22 mouse cellular contexts compared by ENCODE assay signal in genomic region chr15:79023366-79023765, GRCm38 (mm10). TPM values are rescaled to one million over a fixed set of nuclear protein-coding genes. Genes with fewer than 3 reads are reported as not detected.
DNase-seq lines count a peak whose midpoint lies in the region; ATAC-seq and TF ChIP-seq lines count a peak whose summit lies in the region.
"Had no signal": no experiment of that assay in that cellular context is flagged by ENCODE, and none has a peak within 500 bp of the region (broad histone marks: within the 10 kb centered on the region; RNA-seq: fewer than 3 reads in every experiment).

No protein-coding gene starts in this region.

- no peak overlapping the region for H3K27ac ChIP-seq in embryonic facial prominence, embryonic 13.5 days
- H3K27ac ChIP-seq in embryonic facial prominence, embryonic 10.5 days (replicated peaks): no peak overlapping the region
- H3K27ac ChIP-seq in liver, embryonic 11.5 days (ENCODE audit: low read depth, low read length): 0 out of 2 replicates have a peak overlapping the region, but pooled peaks have one; percentile 16
- no peak overlapping the region for H3K27ac ChIP-seq in liver, embryonic 12.5 days
- no peak overlapping the region; the same call in 1 of the 2 replicates for H3K27ac ChIP-seq in intestine, postnatal 0 days (ENCODE audit: low read depth, low read length)
- H3K27ac ChIP-seq: heart, embryonic 13.5 days; hindbrain, embryonic 12.5 days had no signal

- ATAC-seq in embryonic facial prominence, embryonic 13.5 days (ENCODE audit: insufficient number of reproducible peaks, insufficient read depth, low FRiP score, low TSS enrichment, low read depth): no peak
- no peak for ATAC-seq in liver, embryonic 11.5 days (replicated peaks; ENCODE audit: low FRiP score)
- no peak for ATAC-seq in liver, embryonic 12.5 days
- ATAC-seq in intestine, postnatal 0 days: peak; percentile 43
- ATAC-seq: CD4-positive, CD25-positive, alpha-beta regulatory T cell, adult 4 months; forebrain, postnatal 0 days had no signal

- H3K4me2 ChIP-seq in embryonic facial prominence, embryonic 13.5 days: no peak overlapping the region
- H3K4me2 ChIP-seq in liver, embryonic 11.5 days: no peak overlapping the region
- H3K4me2 ChIP-seq in liver, embryonic 12.5 days: no peak overlapping the region
- no peak overlapping the region for H3K4me2 ChIP-seq in intestine, postnatal 0 days (replicated peaks; ENCODE audit: low read depth)
- H3K4me2 ChIP-seq: heart, embryonic 13.5 days; hindbrain, embryonic 12.5 days had no signal

- 0 out of 2 replicates have a peak overlapping the region, but pooled peaks have one; percentile 36 for H3K9ac ChIP-seq in embryonic facial prominence, embryonic 13.5 days
- H3K9ac ChIP-seq in liver, embryonic 11.5 days (ENCODE audit: low read depth, low read length): no peak overlapping the region; the same call in 1 of the 2 replicates
- H3K9ac ChIP-seq in liver, embryonic 12.5 days: no peak overlapping the region
- H3K9ac ChIP-seq in intestine, postnatal 0 days (ENCODE audit: low read depth, low read length): no peak overlapping the region
- H3K9ac ChIP-seq: forebrain, postnatal 0 days; hindbrain, embryonic 12.5 days had no signal

- H3K27me3 ChIP-seq in embryonic facial prominence, embryonic 13.5 days: 0 out of 2 replicates have a peak, but pooled peaks cover 3% of the 10 kb centered on the region
- peaks cover 32% of the 10 kb centered on the region for H3K27me3 ChIP-seq in embryonic facial prominence, embryonic 10.5 days (replicated peaks; ENCODE audit: low read depth, poor library complexity, severe bottlenecking)
- peaks cover 27% of the 10 kb centered on the region for H3K27me3 ChIP-seq in liver, embryonic 11.5 days (replicated peaks; ENCODE audit: control insufficient read depth, insufficient read depth, low read length)
- peaks cover 63% of the 10 kb centered on the region for H3K27me3 ChIP-seq in liver, embryonic 12.5 days (replicated peaks)
- no peaks in the 10 kb centered on the region for H3K27me3 ChIP-seq in intestine, postnatal 0 days (replicated peaks; ENCODE audit: control insufficient read depth, insufficient read depth, low read length)

- no peak overlapping the region for H3K4me3 ChIP-seq in embryonic facial prominence, embryonic 13.5 days
- no peak overlapping the region for H3K4me3 ChIP-seq in embryonic facial prominence, embryonic 10.5 days
- no peak overlapping the region for H3K4me3 ChIP-seq in liver, embryonic 11.5 days (ENCODE audit: low read depth, low read length)
- H3K4me3 ChIP-seq in liver, embryonic 12.5 days: no peak overlapping the region
- H3K4me3 ChIP-seq in intestine, postnatal 0 days (ENCODE audit: low read depth, low read length): no peak overlapping the region
- H3K4me3 ChIP-seq: heart, embryonic 13.5 days; hindbrain, embryonic 12.5 days had no signal

- H3K36me3 ChIP-seq in embryonic facial prominence, embryonic 13.5 days: no peaks in the 10 kb centered on the region
- no peaks in the 10 kb centered on the region for H3K36me3 ChIP-seq in embryonic facial prominence, embryonic 10.5 days (replicated peaks)
- H3K36me3 ChIP-seq in liver, embryonic 11.5 days (ENCODE audit: control insufficient read depth, insufficient read depth, low read length): no peaks in the 10 kb centered on the region
- H3K36me3 ChIP-seq in liver, embryonic 12.5 days: no peaks in the 10 kb centered on the region
- H3K36me3 ChIP-seq in intestine, postnatal 0 days (ENCODE audit: control insufficient read depth, insufficient read depth): no peaks in the 10 kb centered on the region
- H3K36me3 ChIP-seq: G1E; heart, embryonic 13.5 days; hindbrain, embryonic 12.5 days had no signal

- peaks cover 33% of the 10 kb centered on the region for H3K4me1 ChIP-seq in embryonic facial prominence, embryonic 13.5 days
- H3K4me1 ChIP-seq in embryonic facial prominence, embryonic 10.5 days: peaks cover 51% of the 10 kb centered on the region
- H3K4me1 ChIP-seq in liver, embryonic 11.5 days (replicated peaks; ENCODE audit: control insufficient read depth, insufficient read depth, low read length): peaks cover 19% of the 10 kb centered on the region
- H3K4me1 ChIP-seq in liver, embryonic 12.5 days: peaks cover 36% of the 10 kb centered on the region
- H3K4me1 ChIP-seq in intestine, postnatal 0 days (replicated peaks; ENCODE audit: control insufficient read depth, insufficient read depth, low read length): no peaks in the 10 kb centered on the region

- no peak for TF ChIP-seq CTCF in intestine, postnatal 0 days (IDR thresholded peaks at IDR 0.05; ENCODE audit: low read depth)

- WGBS in embryonic facial prominence, embryonic 13.5 days: 41% methylated on average over 1 of the region's 1 CpGs
- WGBS in embryonic facial prominence, embryonic 10.5 days: 50% methylated on average over 1 of the region's 1 CpGs
- 36% methylated on average over 1 of the region's 1 CpGs for WGBS in liver, embryonic 11.5 days
- WGBS in liver, embryonic 12.5 days (ENCODE audit: insufficient replicate concordance): 13% methylated on average over 1 of the region's 1 CpGs
- 33% methylated on average over 1 of the region's 1 CpGs for WGBS in intestine, postnatal 0 days

- DNase-seq in embryonic facial prominence, embryonic 10.5 days (ENCODE audit: low spot score): no peak
- peak; percentile 59 for DNase-seq in kidney, adult 9 months
- no peak for DNase-seq in kidney, postnatal 4 days
- no peak for DNase-seq in liver, embryonic 11.5 days (ENCODE audit: low spot score)
- no peak for DNase-seq in right cerebral cortex, postnatal 14 days
- DNase-seq: adrenal gland, adult 8-10 months; adrenal gland, postnatal 36 days; B cell, adult 2 months; cerebellum, adult 2 months; forebrain, postnatal 0 days; gastrocnemius, postnatal 14 days; heart, postnatal 4 days had no signal

- H3K9me3 ChIP-seq in embryonic facial prominence, embryonic 13.5 days: no peaks in the 10 kb centered on the region
- no peaks in the 10 kb centered on the region for H3K9me3 ChIP-seq in embryonic facial prominence, embryonic 10.5 days
- H3K9me3 ChIP-seq in liver, embryonic 11.5 days (ENCODE audit: control insufficient read depth, low read length): no peaks in the 10 kb centered on the region
- no peaks in the 10 kb centered on the region for H3K9me3 ChIP-seq in liver, embryonic 12.5 days (replicated peaks)
- H3K9me3 ChIP-seq in intestine, postnatal 0 days (ENCODE audit: control insufficient read depth): no peaks in the 10 kb centered on the region
- H3K9me3 ChIP-seq: heart, embryonic 13.5 days; hindbrain, embryonic 12.5 days had no signal

RNA-seq across cellular contexts. Expression of gene H1f0, which starts 4.9 kb away (rescaled TPM):
- polyA plus RNA-seq in embryonic facial prominence, embryonic 13.5 days (2015; fragmentation: Nextera tagmentation; extraction: Ambion mirVana): 533 and 546 TPM in 2 replicates
- polyA plus RNA-seq in embryonic facial prominence, embryonic 10.5 days (2016; fragmentation: Nextera tagmentation; extraction: Ambion mirVana): 371 and 392 TPM in 2 replicates
- 124 and 138 TPM in 2 replicates for polyA plus RNA-seq in liver, embryonic 11.5 days (2014; fragmentation: Nextera tagmentation; extraction: Ambion mirVana)
- 114 and 122 TPM in 2 replicates for polyA plus RNA-seq in liver, embryonic 12.5 days (2016; fragmentation: Nextera tagmentation; extraction: Ambion mirVana)
- polyA plus RNA-seq in intestine, postnatal 0 days (2015; fragmentation: Nextera tagmentation; extraction: Ambion mirVana): 298 and 319 TPM in 2 replicates

RNA-seq across cellular contexts. Expression of gene Galr3, which starts 18.3 kb away (rescaled TPM):
- polyA plus RNA-seq in embryonic facial prominence, embryonic 13.5 days (2015; fragmentation: Nextera tagmentation; extraction: Ambion mirVana): not detected in 2 replicates
- polyA plus RNA-seq in embryonic facial prominence, embryonic 10.5 days (2016; fragmentation: Nextera tagmentation; extraction: Ambion mirVana): not detected in 2 replicates
- 0.22 and 0.34 TPM in 2 replicates for polyA plus RNA-seq in liver, embryonic 11.5 days (2014; fragmentation: Nextera tagmentation; extraction: Ambion mirVana)
- polyA plus RNA-seq in liver, embryonic 12.5 days (2016; fragmentation: Nextera tagmentation; extraction: Ambion mirVana): 0.41 and 0.55 TPM in 2 replicates
- polyA plus RNA-seq in intestine, postnatal 0 days (2015; fragmentation: Nextera tagmentation; extraction: Ambion mirVana): 2.2 and 2.6 TPM in 2 replicates
- polyA plus RNA-seq: CD4-positive, CD25-positive, alpha-beta regulatory T cell, adult 4 months; embryonic facial prominence, embryonic 11.5 days; forebrain, embryonic 11.5 days; G1E; heart, embryonic 13.5 days; heart, postnatal 0 days; hindbrain, embryonic 12.5 days had no signal

RNA-seq across cellular contexts. Expression of gene Ankrd54, which starts 39.3 kb away (rescaled TPM):
- 54.1 and 57.7 TPM in 2 replicates for polyA plus RNA-seq in embryonic facial prominence, embryonic 13.5 days (2015; fragmentation: Nextera tagmentation; extraction: Ambion mirVana)
- 57.7 and 61.8 TPM in 2 replicates for polyA plus RNA-seq in embryonic facial prominence, embryonic 10.5 days (2016; fragmentation: Nextera tagmentation; extraction: Ambion mirVana)
- 57.2 and 61.5 TPM in 2 replicates for polyA plus RNA-seq in liver, embryonic 11.5 days (2014; fragmentation: Nextera tagmentation; extraction: Ambion mirVana)
- 58.9 and 61.4 TPM in 2 replicates for polyA plus RNA-seq in liver, embryonic 12.5 days (2016; fragmentation: Nextera tagmentation; extraction: Ambion mirVana)
- 44.1 and 48.8 TPM in 2 replicates for polyA plus RNA-seq in intestine, postnatal 0 days (2015; fragmentation: Nextera tagmentation; extraction: Ambion mirVana)

RNA-seq across cellular contexts. Expression of gene Eif3l, which starts 51.6 kb away (rescaled TPM):
- polyA plus RNA-seq in embryonic facial prominence, embryonic 13.5 days (2015; fragmentation: Nextera tagmentation; extraction: Ambion mirVana): 232 and 244 TPM in 2 replicates
- polyA plus RNA-seq in embryonic facial prominence, embryonic 10.5 days (2016; fragmentation: Nextera tagmentation; extraction: Ambion mirVana): 280 and 287 TPM in 2 replicates
- polyA plus RNA-seq in liver, embryonic 11.5 days (2014; fragmentation: Nextera tagmentation; extraction: Ambion mirVana): 257 and 291 TPM in 2 replicates
- 188 and 201 TPM in 2 replicates for polyA plus RNA-seq in liver, embryonic 12.5 days (2016; fragmentation: Nextera tagmentation; extraction: Ambion mirVana)
- polyA plus RNA-seq in intestine, postnatal 0 days (2015; fragmentation: Nextera tagmentation; extraction: Ambion mirVana): 97.0 and 100 TPM in 2 replicates
